Mouse (Mus musculus): ENCODE results near the gene Mboat7.

- TF ChIP-seq EP300 (IDR thresholded peaks at IDR 0.05; ENCODE audit: low read length) (no peak), ETS1 (conservative IDR thresholded peaks at IDR 0.05; ENCODE audit: low read depth, low read length) (0 out of 2 replicates have a peak, but pooled peaks have one; percentile 4), CTCF (conservative IDR thresholded peaks at IDR 0.05 in 1 of 2, IDR thresholded peaks at IDR 0.05 in 1 of 2; ENCODE audit: low read depth in 2 of 2, low read length in 2 of 2) (no peak), E2F4 (IDR thresholded peaks at IDR 0.05; ENCODE audit: insufficient replicate concordance, low read depth, low read length) (no peak), CHD1 (IDR thresholded peaks at IDR 0.05; ENCODE audit: low read depth, low read length) (0 out of 2 replicates have a peak, but pooled peaks have one; percentile 15), POLR2A (IDR thresholded peaks at IDR 0.05; ENCODE audit: low read depth, low read length) (peak; percentile 92; the same call in 1 of the 2 replicates), USF1 (IDR thresholded peaks at IDR 0.05; ENCODE audit: low read depth, low read length) (no peak), ZC3H11A (IDR thresholded peaks at IDR 0.05; ENCODE audit: low read depth, low read length) (no peak), RCOR1 (conservative IDR thresholded peaks at IDR 0.05; ENCODE audit: low read depth, low read length) (no peak)
These were observed at the start of gene Mboat7 for GRCm38 (mm10) chr7:3692987-3693808.
